Mouse (Mus musculus): ENCODE results near the gene Fxr2. TPM values are rescaled to one million over a fixed set of nuclear protein-coding genes. Genes with fewer than 3 reads are reported as not detected.

The Fxr2 gene
- polyA plus RNA-seq, 1 experiment from 2014 or later = 35.0 TPM

DNA sequence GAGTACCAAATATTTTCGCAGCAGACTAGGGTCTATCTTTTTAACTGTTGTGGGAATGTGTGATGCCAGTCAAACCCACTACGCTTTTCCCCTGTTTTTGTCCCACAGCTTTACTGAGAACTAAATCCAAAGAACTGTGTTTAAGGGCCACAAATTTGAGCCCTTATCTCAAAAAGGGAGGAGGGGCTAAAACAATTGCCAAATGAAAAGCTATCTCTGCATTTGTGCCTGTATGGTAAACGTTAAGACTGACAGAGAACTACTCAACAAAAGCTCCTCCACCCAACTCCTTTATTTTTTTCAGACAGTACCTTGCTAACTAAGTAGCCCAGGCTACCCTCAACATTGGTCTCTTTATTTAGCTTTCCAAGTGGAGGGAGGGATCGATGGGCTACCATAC is 40.0 kb upstream of the Fxr2 start:
- ATAC-seq (no peak), DNase-seq (ENCODE audit: low spot score) (no peak)
- Histone ChIP-seq H3K4me2 (ENCODE audit: low read length) (no peak overlapping the region), H3K27me3 (replicated peaks; ENCODE audit: control insufficient read depth, insufficient read depth, low read length) (no peaks in the 10 kb centered on the region), H3K9me3 (replicated peaks; ENCODE audit: control insufficient read depth, low read length) (no peaks in the 10 kb centered on the region), H3K27ac (ENCODE audit: low read depth, low read length) (peak overlapping the region; percentile 35; the same call in 1 of the 2 replicates), H3K4me1 (ENCODE audit: control insufficient read depth, insufficient read depth, low read length) (no peaks in the 10 kb centered on the region), H3K4me3 (ENCODE audit: low read depth, low read length) (no peak overlapping the region), H3K36me3 (ENCODE audit: control insufficient read depth, insufficient read depth, low read length) (peaks cover 59% of the 10 kb centered on the region), H3K9ac (ENCODE audit: low read length) (no peak overlapping the region)
- 89% methylated on average over 4 of the region's 4 CpGs for WGBS

DNA sequence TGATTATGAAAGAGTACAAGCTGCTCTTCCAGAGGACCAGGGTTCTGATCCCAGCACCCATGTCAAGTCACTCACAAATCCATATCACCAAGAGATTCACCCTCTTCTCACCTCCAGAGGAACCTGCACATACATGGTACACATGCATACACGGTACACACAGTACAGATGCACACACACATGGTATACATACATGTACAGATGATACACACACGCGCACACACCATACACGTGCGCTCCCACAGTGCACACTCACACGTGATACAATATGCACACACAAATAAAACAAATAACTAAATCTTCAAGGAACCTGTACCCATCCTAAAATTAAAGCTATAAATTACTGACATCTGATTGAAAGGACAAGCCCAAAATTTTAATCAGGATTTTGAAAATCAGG is 37.9 kb upstream of the Fxr2 start:
- DNase-seq (ENCODE audit: low spot score) (no peak), ATAC-seq (no peak)
- Histone ChIP-seq H3K27me3 (replicated peaks; ENCODE audit: control insufficient read depth, insufficient read depth, low read length) (no peaks in the 10 kb centered on the region), H3K4me3 (ENCODE audit: low read depth, low read length) (no peak overlapping the region), H3K9me3 (replicated peaks; ENCODE audit: control insufficient read depth, low read length) (no peaks in the 10 kb centered on the region), H3K9ac (ENCODE audit: low read length) (no peak overlapping the region), H3K27ac (ENCODE audit: low read depth, low read length) (no peak overlapping the region), H3K36me3 (ENCODE audit: control insufficient read depth, insufficient read depth, low read length) (peaks cover 38% of the 10 kb centered on the region), H3K4me1 (ENCODE audit: control insufficient read depth, insufficient read depth, low read length) (peaks cover 1% of the 10 kb centered on the region; the same call in 1 of the 2 replicates), H3K4me2 (ENCODE audit: low read length) (no peak overlapping the region)
- WGBS = 94% methylated on average over 6 of the region's 6 CpGs

DNA sequence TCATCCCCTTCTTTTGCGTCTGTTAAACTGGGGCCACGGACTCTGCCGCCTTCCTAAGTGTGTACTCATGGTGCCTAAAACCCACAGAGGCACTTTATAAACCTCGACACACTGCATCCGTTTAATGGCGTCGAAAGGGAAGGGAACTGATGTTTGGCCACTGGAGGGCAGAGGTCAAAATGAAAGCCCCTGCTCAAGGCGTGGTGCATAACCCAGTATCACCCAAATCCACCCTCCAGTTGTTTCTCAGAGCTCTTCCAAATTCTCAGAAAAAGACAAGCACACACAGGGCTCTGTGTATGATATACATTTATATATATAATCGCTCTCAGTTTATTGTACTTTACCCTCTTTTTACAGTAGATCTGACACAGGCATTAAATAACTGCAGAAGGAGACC is 33.4 kb upstream of the Fxr2 start:
- no peak overlapping the region for H3K9ac ChIP-seq (ENCODE audit: low read length)

DNA sequence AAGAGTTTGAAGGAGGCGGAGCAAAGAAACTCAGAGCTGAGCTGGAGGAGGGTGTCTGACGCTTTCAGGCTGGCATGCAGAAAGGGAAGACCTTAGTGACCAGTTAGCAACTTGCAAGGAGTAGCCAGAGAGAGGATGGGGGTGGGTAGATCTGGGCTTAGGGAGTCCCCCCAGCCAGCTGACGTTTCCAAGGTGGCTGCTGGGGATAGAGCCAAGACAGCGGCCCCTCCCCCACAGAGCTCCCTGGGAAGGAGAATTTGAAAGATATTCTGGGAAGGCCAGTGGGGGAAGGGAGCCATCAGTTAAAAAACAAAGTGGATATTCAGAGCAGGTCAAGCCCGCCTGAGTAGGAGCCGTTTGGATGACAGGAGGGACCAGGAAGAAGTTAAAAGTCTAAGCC is 32.7 kb upstream of the Fxr2 start:
- H3K4me2 ChIP-seq (ENCODE audit: low read length) = peak overlapping the region; percentile 17; the same call in 1 of the 2 replicates
- no peak overlapping the region for H3K4me3 ChIP-seq (ENCODE audit: low read depth, low read length)
- WGBS = 6% methylated on average over 6 of the region's 6 CpGs
- H3K27ac ChIP-seq (ENCODE audit: low read depth, low read length) = peak overlapping the region; percentile 15; the same call in 1 of the 2 replicates
- no peaks in the 10 kb centered on the region for H3K27me3 ChIP-seq (replicated peaks; ENCODE audit: control insufficient read depth, insufficient read depth, low read length)
- no peaks in the 10 kb centered on the region for H3K9me3 ChIP-seq (replicated peaks; ENCODE audit: control insufficient read depth, low read length)
- DNase-seq (ENCODE audit: low spot score) (peak; percentile 67), ATAC-seq (no peak)
- peaks cover 9% of the 10 kb centered on the region for H3K36me3 ChIP-seq (ENCODE audit: control insufficient read depth, insufficient read depth, low read length)
- peaks cover 14% of the 10 kb centered on the region for H3K4me1 ChIP-seq (ENCODE audit: control insufficient read depth, insufficient read depth, low read length)
- no peak overlapping the region for H3K9ac ChIP-seq (ENCODE audit: low read length)

More for the DNA sequence above, 33.4 kb upstream of the Fxr2 start:
- Histone ChIP-seq H3K4me2 (ENCODE audit: low read length) (no peak overlapping the region), H3K36me3 (ENCODE audit: control insufficient read depth, insufficient read depth, low read length) (peaks cover 15% of the 10 kb centered on the region), H3K27ac (ENCODE audit: low read depth, low read length) (no peak overlapping the region), H3K9me3 (replicated peaks; ENCODE audit: control insufficient read depth, low read length) (no peaks in the 10 kb centered on the region), H3K27me3 (replicated peaks; ENCODE audit: control insufficient read depth, insufficient read depth, low read length) (no peaks in the 10 kb centered on the region), H3K4me1 (ENCODE audit: control insufficient read depth, insufficient read depth, low read length) (peaks cover 10% of the 10 kb centered on the region), H3K4me3 (ENCODE audit: low read depth, low read length) (no peak overlapping the region)
- 10% methylated on average over 9 of the region's 9 CpGs for WGBS
- ATAC-seq (no peak), DNase-seq (ENCODE audit: low spot score) (no peak)

DNA sequence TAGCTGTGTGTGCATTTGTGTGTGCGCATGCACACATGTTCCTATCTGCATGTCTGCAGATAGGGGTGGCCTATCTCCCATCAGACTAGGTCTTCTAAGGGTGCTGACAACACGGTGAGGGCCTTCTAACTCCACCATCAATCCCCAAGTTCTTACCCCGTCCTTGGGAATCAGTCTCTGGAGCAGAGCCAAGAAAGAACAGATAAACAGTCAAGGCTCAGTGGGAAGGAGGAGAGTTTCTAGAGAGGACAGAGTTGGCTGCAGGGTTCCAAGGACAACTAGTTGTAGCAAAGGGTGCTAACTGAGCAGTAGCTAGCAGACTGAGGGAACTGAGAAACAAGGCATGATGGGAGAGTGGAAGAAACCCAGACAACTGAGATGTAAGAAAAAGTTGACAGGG is 31.0 kb upstream of the Fxr2 start:
- peaks cover 14% of the 10 kb centered on the region for H3K4me1 ChIP-seq (ENCODE audit: control insufficient read depth, insufficient read depth, low read length)
- peaks cover 9% of the 10 kb centered on the region for H3K36me3 ChIP-seq (ENCODE audit: control insufficient read depth, insufficient read depth, low read length)
- H3K9me3 ChIP-seq (replicated peaks; ENCODE audit: control insufficient read depth, low read length) = no peaks in the 10 kb centered on the region
- ATAC-seq = no peak
- H3K27ac ChIP-seq (ENCODE audit: low read depth, low read length) = no peak overlapping the region
- no peak for DNase-seq (ENCODE audit: low spot score)
- H3K4me2 ChIP-seq (ENCODE audit: low read length) = no peak overlapping the region
- H3K9ac ChIP-seq (ENCODE audit: low read length) = no peak overlapping the region
- H3K4me3 ChIP-seq (ENCODE audit: low read depth, low read length) = no peak overlapping the region
- WGBS = 79% methylated on average over 3 of the region's 3 CpGs
- H3K27me3 ChIP-seq (replicated peaks; ENCODE audit: control insufficient read depth, insufficient read depth, low read length) = no peaks in the 10 kb centered on the region

DNA sequence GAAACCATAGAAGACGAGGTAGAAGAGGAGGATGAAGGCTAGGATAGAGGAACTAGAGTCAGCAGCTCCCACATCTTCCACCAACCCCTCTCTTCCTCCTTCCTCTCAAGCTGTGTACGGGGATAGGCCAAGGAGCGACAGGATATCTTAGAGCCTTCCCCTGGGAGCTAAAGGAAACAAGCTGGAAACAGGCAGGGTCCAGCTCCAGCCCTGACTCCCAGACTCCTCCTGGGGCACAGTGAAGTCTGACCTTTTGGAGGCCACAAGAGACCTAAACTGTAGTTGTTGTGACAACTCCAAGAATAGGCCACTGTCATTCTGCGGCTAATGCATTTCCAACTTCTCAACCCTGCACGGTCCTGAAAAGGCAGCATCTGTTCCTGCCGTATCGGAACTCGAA is 29.3 kb upstream of the Fxr2 start:
- no peak for ATAC-seq
- Histone ChIP-seq H3K4me3 (ENCODE audit: low read depth, low read length) (no peak overlapping the region), H3K9ac (ENCODE audit: low read length) (no peak overlapping the region), H3K27ac (ENCODE audit: low read depth, low read length) (no peak overlapping the region), H3K4me1 (ENCODE audit: control insufficient read depth, insufficient read depth, low read length) (peaks cover 14% of the 10 kb centered on the region), H3K4me2 (ENCODE audit: low read length) (no peak overlapping the region), H3K27me3 (replicated peaks; ENCODE audit: control insufficient read depth, insufficient read depth, low read length) (no peaks in the 10 kb centered on the region), H3K9me3 (replicated peaks; ENCODE audit: control insufficient read depth, low read length) (no peaks in the 10 kb centered on the region), H3K36me3 (ENCODE audit: control insufficient read depth, insufficient read depth, low read length) (peaks cover 9% of the 10 kb centered on the region)
- 90% methylated on average over 8 of the region's 8 CpGs for WGBS
- DNase-seq (ENCODE audit: low spot score) = no peak

DNA sequence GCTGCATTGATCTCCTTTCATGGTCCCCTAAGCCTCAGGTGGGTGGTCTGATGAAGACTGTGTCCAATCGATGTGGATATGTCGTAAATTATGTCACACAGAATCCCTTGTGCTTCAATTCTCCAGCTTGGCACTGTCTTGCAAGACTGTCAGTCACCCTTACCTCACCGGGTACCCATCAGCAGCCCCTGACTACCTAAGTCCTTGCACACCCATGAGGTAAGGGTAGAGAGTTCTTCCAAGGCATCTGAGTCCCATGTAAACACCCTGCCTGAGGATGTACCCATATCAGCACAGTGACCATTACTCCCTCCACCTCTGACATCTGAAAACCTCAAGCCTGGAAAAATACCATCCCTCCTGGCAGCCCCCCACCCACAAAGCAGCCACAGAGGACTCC is 28.4 kb upstream of the Fxr2 start:
- peak overlapping the region; percentile 100 for H3K4me2 ChIP-seq (ENCODE audit: low read length)
- H3K9me3 ChIP-seq (replicated peaks; ENCODE audit: control insufficient read depth, low read length) = no peaks in the 10 kb centered on the region
- H3K4me1 ChIP-seq (ENCODE audit: control insufficient read depth, insufficient read depth, low read length) = peaks cover 14% of the 10 kb centered on the region
- peak overlapping the region; percentile 87 for H3K9ac ChIP-seq (ENCODE audit: low read length)
- peak overlapping the region; percentile 67 for H3K4me3 ChIP-seq (ENCODE audit: low read depth, low read length)
- ATAC-seq (no peak), DNase-seq (ENCODE audit: low spot score) (no peak)
- no peak overlapping the region for H3K27ac ChIP-seq (ENCODE audit: low read depth, low read length)
- no peaks in the 10 kb centered on the region for H3K27me3 ChIP-seq (replicated peaks; ENCODE audit: control insufficient read depth, insufficient read depth, low read length)
- peaks cover 9% of the 10 kb centered on the region for H3K36me3 ChIP-seq (ENCODE audit: control insufficient read depth, insufficient read depth, low read length)
- 58% methylated on average over 3 of the region's 3 CpGs for WGBS

DNA sequence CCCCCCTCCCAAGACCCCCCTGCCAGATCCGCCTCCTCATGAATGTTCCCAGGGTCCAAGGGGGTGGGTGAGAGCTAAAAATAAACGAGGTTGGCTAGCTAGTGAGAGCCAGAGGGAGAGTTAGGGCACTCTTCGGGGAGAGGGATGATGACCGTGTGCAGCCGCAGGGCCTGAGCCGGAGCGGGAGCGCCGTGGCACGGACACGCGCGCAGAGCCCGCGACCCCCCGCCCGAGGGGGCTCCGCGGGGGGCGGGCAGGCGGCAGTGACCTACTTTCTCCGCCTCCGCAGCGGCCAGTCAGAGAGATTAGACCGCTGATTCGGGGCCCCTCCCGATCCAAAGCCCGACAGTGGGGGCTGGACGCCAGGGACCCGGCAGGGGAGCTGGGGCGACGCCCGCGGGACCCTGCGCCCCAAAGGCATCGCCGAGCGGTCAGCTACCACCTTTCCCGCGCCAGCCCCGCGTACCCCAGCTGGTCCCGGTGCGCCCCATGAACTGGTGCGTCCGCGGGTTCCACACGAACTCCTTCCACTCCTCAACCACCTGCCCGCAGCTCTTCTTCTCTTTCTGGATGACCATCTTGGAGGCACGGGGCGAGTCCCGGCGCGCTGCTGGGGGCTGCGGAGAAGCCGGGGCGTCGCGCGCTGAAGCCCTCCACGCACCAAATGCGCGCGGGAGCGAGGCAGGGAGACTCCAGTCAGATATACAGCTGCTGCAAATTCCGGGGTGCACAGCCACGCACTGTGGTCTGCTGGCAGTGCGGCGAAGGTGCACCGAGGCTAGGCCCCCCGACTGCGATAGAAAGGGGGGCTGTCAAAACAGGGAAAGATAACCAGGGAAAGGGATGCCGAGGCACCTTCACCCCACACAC is 27.8 kb upstream of the Fxr2 start:
- H3K9me3 ChIP-seq (replicated peaks; ENCODE audit: control insufficient read depth, low read length) = no peaks in the 10 kb centered on the region
- ATAC-seq (peak; percentile 55), DNase-seq (ENCODE audit: low spot score) (peak; percentile 47)
- peak overlapping the region; percentile 48; the same call in 1 of the 2 replicates for H3K27ac ChIP-seq (ENCODE audit: low read depth, low read length)
- peaks cover 11% of the 10 kb centered on the region for H3K4me1 ChIP-seq (ENCODE audit: control insufficient read depth, insufficient read depth, low read length)
- peak overlapping the region; percentile 87 for H3K9ac ChIP-seq (ENCODE audit: low read length)
- peaks cover 9% of the 10 kb centered on the region for H3K36me3 ChIP-seq (ENCODE audit: control insufficient read depth, insufficient read depth, low read length)
- H3K27me3 ChIP-seq (replicated peaks; ENCODE audit: control insufficient read depth, insufficient read depth, low read length) = no peaks in the 10 kb centered on the region
- H3K4me3 ChIP-seq (ENCODE audit: low read depth, low read length) = peak overlapping the region; percentile 67
- peak overlapping the region; percentile 100 for H3K4me2 ChIP-seq (ENCODE audit: low read length)
- WGBS = under 1% methylated on average over 73 of the region's 73 CpGs

All from forebrain, embryonic 14.5 days (tissue).